Mouse (Mus musculus) embryo, embryonic 11.5 days (tissue): ENCODE results near the gene Coq3.
A peak's percentile ranks its signal among the peaks of the same experiment; 100 is the strongest.

ENCODE experiments used
- DNase-seq: peaks from one replicate; pipeline ENCODE4 v3.0.0-alpha.2; 2012; ENCODE audit warnings: low read depth, low spot score

The Coq3 gene

GRCm38 (mm10) chr4:21879565-21880220 is at the start of gene Coq3:
Gene Coq3 (plus strand): TSS chr4:21879673.
- peak; percentile 72 for DNase-seq

GRCm38 (mm10) chr4:21832844-21833243 is 46.6 kb upstream of the Coq3 start:
- DNase-seq, result no peak

- peak; percentile 94 for DNase-seq
Measured at GRCm38 (mm10) chr4:21847481-21848286, 31.8 kb upstream of the Coq3 start, which contains the start of gene Pnisr. Gene Pnisr (plus strand): TSS chr4:21847583.

- peak; percentile 84 for DNase-seq
Measured at GRCm38 (mm10) chr4:21848287-21848630, 31.2 kb upstream of the Coq3 start.

- DNase-seq, result no peak
Measured at GRCm38 (mm10) chr4:21857481-21857880, 22.0 kb upstream of the Coq3 start.

- no peak for DNase-seq
Measured at GRCm38 (mm10) chr4:21865226-21865625, 14.2 kb upstream of the Coq3 start.

GRCm38 (mm10) chr4:21878776-21879175 is 697 bp upstream of the Coq3 start:
- DNase-seq, result no peak

GRCm38 (mm10) chr4:21882806-21883205 is 3.3 kb downstream of the Coq3 start:
- DNase-seq, result no peak

GRCm38 (mm10) chr4:21885831-21886230 is 6.4 kb downstream of the Coq3 start:
- no peak for DNase-seq

- peak; percentile 42 for DNase-seq
Measured at GRCm38 (mm10) chr4:21930971-21931771, 51.7 kb downstream of the Coq3 start, which contains the start of gene Faxc. Gene Faxc (plus strand): TSS chr4:21931329.

- DNase-seq, result peak; percentile 9
Measured at GRCm38 (mm10) chr4:21931772-21932630, 52.5 kb downstream of the Coq3 start.

GRCm38 (mm10) chr4:21935378-21935777 is 55.9 kb downstream of the Coq3 start:
- no peak for DNase-seq

- DNase-seq, result no peak
Measured at GRCm38 (mm10) chr4:21936424-21936823, 57.0 kb downstream of the Coq3 start.

GRCm38 (mm10) chr4:21937890-21938289 is 58.4 kb downstream of the Coq3 start:
- no peak for DNase-seq

- no peak for DNase-seq
Measured at GRCm38 (mm10) chr4:21944672-21945071, 65.2 kb downstream of the Coq3 start.

GRCm38 (mm10) chr4:21951444-21951843 is 72.0 kb downstream of the Coq3 start:
- DNase-seq, result peak; percentile 8

- no peak for DNase-seq
Measured at GRCm38 (mm10) chr4:21952255-21952654, 72.8 kb downstream of the Coq3 start.

- DNase-seq, result peak; percentile 16
Measured at GRCm38 (mm10) chr4:21957570-21958321, 78.3 kb downstream of the Coq3 start.
